Mouse (Mus musculus) liver, embryonic 14.5 days (tissue): ENCODE results near the gene Zswim2.

Experiments used
- CTCF ChIP-seq: IDR thresholded peaks from 2 replicates; pipeline ENCODE4 v1.5.1; 2016; ENCODE audit warnings: antibody characterized with exemption, low read depth, control low read depth
- EP300 ChIP-seq: IDR thresholded peaks from 2 replicates; pipeline ENCODE4 v1.6.1; 2016; ENCODE audit warnings: antibody characterized with exemption, low read depth

GRCm38 (mm10) chr2:83901896-83902540 is 39.0 kb downstream of the Zswim2 start:
- no peak for TF ChIP-seq CTCF
- no peak for TF ChIP-seq EP300
